Mouse (Mus musculus) cerebellum, adult 2 months (tissue): ENCODE results near the gene Plcg2. TPM values are rescaled to one million over a fixed set of nuclear protein-coding genes. Genes with fewer than 3 reads are reported as not detected.

Experiments
- DNase-seq, 2 experiments: peaks; one replicate each; pipeline ENCODE4 v3.0.0; 2021
- H3K27ac ChIP-seq: fragments of 200-500 bp; 2 replicates; pipeline ENCODE4 v1.5.1; 2012; ENCODE audit warnings: low read length, control low read depth, inconsistent platforms; ENCODE audit not compliant: insufficient read depth
- H3K27me3 ChIP-seq: fragments of 200-500 bp; 2 replicates; pipeline ENCODE4 v1.6.1; 2012; ENCODE audit warnings: inconsistent platforms, mild to moderate bottlenecking, low read length, moderate library complexity; ENCODE audit not compliant: control insufficient read depth, insufficient read depth
- H3K4me1 ChIP-seq: fragments of 200-500 bp; 2 replicates; pipeline ENCODE4 v1.6.1; 2011; ENCODE audit warnings: low read length; ENCODE audit not compliant: control insufficient read depth, insufficient read depth
- H3K4me3 ChIP-seq: fragments of 200-500 bp; replicated peaks from 2 replicates; pipeline ENCODE3; 2011; ENCODE audit warnings: mild to moderate bottlenecking, low read depth, low read length, control low read depth; ENCODE audit not compliant: insufficient read depth
- CTCF ChIP-seq: fragments of 200-500 bp; IDR thresholded peaks from 2 replicates; pipeline ENCODE4 v1.5.1; 2011; ENCODE audit warnings: low read depth, mild to moderate bottlenecking, control low read depth, low read length, moderate library complexity, borderline replicate concordance; ENCODE audit not compliant: insufficient read depth
- POLR2A ChIP-seq: fragments of 200-500 bp; IDR thresholded peaks from 2 replicates; pipeline ENCODE4 v1.6.1; 2011; ENCODE audit warnings: low read length, control low read depth, borderline replicate concordance; ENCODE audit not compliant: insufficient read depth
- WGBS: fragments of 180-500 bp; shearing (Covaris S2); methylation state at CpG from one replicate; pipeline ENCODE4 v1.1.7; 2018; 5-methylcytosine and 5-hydroxymethylcytosine counted together
- polyA plus RNA-seq: library from polyadenylated mRNA; depleted of rRNA; stranded (reverse); fragments of >200 nt; gene quantifications from 2 replicates; pipeline ENCODE4 v1.2.3, GENCODE M21; 2012

The Plcg2 gene
- polyA plus RNA-seq, 1 experiment: 2.4 TPM

DNA sequence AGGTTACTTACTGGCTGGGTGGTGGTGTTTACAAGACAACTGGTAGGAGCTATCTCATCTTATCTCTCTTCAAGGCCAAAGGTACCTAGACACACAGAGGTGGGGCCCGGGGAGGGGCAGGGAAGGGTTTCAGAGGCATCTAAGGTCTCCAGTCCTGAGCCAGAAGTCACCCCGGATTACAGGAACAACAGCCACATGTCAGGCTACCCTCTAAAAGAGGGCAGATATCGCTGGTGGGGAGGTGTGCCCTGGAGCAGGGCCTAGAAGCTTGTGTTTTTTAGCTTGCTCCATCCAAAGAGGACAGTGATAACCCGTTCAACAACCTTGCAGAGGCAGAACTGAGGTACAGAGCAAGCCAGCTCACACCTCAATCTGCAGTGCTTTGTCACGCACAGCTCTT, 148.3 kb downstream of the Plcg2 start:
- no peak for DNase-seq
- Histone ChIP-seq H3K27me3 (no peaks in the 10 kb centered on the region), H3K4me1 (no peaks in the 10 kb centered on the region), H3K4me3 (no peak overlapping the region), H3K27ac (no peak overlapping the region)
- 70% methylated on average over 5 of the region's 5 CpGs for WGBS
- TF ChIP-seq POLR2A (no peak), CTCF (no peak)

DNA sequence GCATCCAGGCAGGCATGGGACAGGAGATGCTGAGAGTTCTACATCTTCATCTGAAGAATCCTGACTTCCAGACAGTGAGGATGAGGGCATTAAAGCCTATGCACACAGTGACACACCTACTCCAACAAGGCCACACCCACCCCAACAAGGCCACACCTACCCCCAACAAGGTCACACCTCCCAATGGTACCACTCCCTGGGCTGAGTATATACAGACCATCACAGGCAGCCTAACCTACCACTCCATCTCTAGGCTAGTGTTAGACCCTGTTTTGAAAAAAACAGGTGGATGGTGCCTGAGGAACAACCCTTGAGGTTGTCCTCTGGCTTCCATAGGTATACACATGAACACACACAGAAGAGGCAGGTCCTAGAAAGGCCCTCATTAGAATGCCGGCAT, 154.2 kb downstream of the Plcg2 start:
- Histone ChIP-seq H3K27me3 (no peaks in the 10 kb centered on the region), H3K4me3 (no peak overlapping the region), H3K4me1 (no peaks in the 10 kb centered on the region), H3K27ac (no peak overlapping the region)
- 98% methylated on average over 1 of the region's 1 CpGs for WGBS
- no peak for TF ChIP-seq POLR2A
- no peak for TF ChIP-seq CTCF
- DNase-seq: no peak

DNA sequence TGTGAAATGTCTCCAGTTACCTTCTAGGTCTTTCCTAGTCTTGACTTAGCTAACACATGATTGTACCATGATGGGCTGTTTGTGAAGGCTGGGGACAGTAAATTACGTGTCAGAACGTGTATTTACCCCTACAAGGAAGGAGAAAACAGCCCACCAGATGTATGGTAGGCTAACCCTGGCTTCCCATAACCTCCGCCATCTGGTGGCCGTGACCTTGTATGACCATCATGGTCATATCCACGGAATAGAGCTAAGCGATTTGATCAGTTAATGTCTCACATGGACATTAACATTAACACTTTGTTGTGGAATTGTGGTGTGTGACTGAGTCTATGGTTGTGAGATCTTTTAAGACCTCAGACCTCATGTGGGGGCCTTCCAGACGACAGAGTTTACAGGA, 160.9 kb downstream of the Plcg2 start:
- TF ChIP-seq POLR2A (no peak), CTCF (no peak)
- DNase-seq: no peak
- WGBS: 73% methylated on average over 7 of the region's 7 CpGs
- no peaks in the 10 kb centered on the region for H3K4me1 ChIP-seq
- no peak overlapping the region for H3K4me3 ChIP-seq
- no peak overlapping the region for H3K27ac ChIP-seq
- H3K27me3 ChIP-seq: no peaks in the 10 kb centered on the region

DNA sequence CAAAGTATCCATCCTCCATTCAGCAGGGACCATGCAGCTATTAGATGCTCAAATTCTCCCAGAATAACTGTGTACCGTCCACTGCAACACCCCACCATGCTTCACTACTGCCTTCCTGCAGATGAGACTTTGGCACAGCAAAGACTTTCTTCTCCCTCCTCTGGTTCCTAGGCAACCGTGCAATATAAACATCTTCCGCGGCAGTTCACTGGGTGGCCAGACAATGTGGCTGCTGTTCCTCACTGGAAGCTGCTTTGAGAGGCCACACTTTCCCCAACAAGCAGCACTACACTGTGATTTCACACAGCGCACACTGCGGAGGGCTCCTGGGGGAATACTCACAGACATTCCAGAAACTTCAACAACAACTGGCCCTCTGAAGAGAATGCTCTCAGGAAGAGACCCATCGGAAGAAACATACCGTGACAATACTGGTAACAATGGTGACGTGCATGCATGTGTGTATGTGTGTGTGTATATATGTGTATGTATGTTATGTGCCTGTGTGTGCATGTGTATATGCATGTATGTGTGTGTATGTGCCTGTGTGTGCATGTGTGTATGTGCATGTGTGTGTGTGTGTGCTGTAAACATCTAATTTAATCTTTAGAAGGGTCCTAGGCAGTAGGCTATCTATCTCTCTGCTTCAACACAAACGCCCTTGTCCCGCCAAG, 162.4 kb downstream of the Plcg2 start:
- H3K4me1 ChIP-seq: no peaks in the 10 kb centered on the region
- H3K27ac ChIP-seq: no peak overlapping the region
- 19% methylated on average over 11 of the region's 11 CpGs for WGBS
- H3K4me3 ChIP-seq: no peak overlapping the region
- H3K27me3 ChIP-seq: no peaks in the 10 kb centered on the region
- TF ChIP-seq POLR2A (no peak), CTCF (no peak)
- no peak for DNase-seq

DNA sequence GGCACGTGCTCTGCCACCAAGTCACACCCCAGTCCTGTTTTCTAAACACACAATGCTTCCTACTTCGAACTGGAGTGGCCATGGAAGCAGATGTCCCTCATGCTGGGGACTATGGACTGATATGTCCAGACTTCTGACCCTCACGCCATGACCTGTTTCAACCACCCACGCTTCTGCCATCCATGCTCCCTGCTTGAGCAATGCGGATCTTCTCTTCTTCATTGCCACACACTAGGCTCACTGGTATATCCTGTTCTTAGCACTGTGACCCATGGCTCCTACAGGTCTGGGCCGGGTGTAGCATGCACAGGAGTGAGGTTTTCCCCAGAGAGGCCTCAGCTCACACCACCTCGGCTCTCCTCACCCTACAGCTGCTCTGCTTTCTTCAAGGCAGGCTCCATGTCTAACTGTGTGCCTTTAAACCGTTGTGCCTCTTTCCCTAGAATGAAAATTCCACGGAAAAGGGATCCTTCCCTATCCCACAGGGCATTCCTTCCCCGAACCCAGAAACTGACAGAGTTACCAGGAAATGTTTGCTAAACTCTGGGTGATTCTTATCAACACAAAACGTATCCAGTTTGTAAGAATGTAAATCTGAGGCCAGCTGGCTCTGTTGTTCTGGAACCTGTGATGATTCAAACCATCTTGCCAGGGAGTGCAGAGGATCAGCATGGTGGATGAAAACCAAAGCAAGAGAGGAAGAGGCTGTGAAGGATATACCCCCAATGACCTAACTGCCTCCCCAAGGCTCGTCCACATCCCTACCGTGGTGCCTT, 169.4 kb downstream of the Plcg2 start:
- H3K27ac ChIP-seq: no peak overlapping the region
- no peak overlapping the region for H3K4me3 ChIP-seq
- DNase-seq: no peak
- no peaks in the 10 kb centered on the region for H3K4me1 ChIP-seq
- no peaks in the 10 kb centered on the region for H3K27me3 ChIP-seq
- TF ChIP-seq CTCF: no peak
- no peak for TF ChIP-seq POLR2A
- WGBS: 79% methylated on average over 13 of the region's 13 CpGs

DNA sequence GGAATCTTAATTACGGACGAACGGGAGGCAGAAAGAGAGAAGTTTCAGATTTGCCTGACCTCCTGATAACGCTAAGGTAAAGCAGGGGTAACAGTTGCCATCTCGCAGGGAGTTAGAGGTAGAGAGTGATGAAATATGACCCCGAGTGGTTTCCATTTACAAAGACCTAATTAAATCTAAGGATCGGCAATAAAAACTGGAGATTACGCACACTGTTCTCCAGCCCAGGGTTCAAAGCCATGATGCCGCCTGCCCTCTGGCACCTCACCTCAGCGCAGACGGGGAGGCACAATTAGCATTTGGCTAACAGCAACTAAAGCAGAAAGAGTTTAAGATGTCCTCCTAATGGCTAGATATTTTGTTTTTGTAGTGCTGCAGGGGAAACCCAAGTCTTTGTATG, 172.4 kb downstream of the Plcg2 start:
- no peak for TF ChIP-seq CTCF
- TF ChIP-seq POLR2A: no peak
- DNase-seq: no peak
- no peaks in the 10 kb centered on the region for H3K27me3 ChIP-seq
- H3K27ac ChIP-seq: no peak overlapping the region
- WGBS: 64% methylated on average over 11 of the region's 11 CpGs
- no peak overlapping the region for H3K4me3 ChIP-seq
- no peaks in the 10 kb centered on the region for H3K4me1 ChIP-seq

DNA sequence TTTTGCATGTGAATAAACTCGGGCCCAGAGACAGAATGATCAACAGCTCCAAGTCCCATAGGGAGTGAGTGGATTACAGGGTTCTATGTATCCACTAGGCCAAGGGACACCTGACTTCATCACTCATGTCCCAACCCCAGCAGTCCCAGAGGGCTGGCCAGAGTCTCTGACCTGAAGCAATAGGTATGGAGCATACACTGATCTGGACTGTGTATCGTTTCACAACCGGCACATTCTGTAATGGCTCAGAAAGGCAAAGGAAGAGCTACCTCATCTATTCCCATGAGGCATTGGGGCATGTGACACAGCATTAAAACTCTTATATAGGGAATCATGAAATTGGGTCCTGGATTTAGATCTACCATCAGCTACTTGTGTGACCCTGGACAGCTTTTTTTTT, 174.5 kb downstream of the Plcg2 start:
- H3K27me3 ChIP-seq: no peaks in the 10 kb centered on the region
- H3K4me1 ChIP-seq: no peaks in the 10 kb centered on the region
- DNase-seq: no peak
- H3K4me3 ChIP-seq: no peak overlapping the region
- WGBS: 80% methylated on average over 3 of the region's 3 CpGs
- TF ChIP-seq CTCF: no peak
- no peak for TF ChIP-seq POLR2A
- H3K27ac ChIP-seq: no peak overlapping the region

DNA sequence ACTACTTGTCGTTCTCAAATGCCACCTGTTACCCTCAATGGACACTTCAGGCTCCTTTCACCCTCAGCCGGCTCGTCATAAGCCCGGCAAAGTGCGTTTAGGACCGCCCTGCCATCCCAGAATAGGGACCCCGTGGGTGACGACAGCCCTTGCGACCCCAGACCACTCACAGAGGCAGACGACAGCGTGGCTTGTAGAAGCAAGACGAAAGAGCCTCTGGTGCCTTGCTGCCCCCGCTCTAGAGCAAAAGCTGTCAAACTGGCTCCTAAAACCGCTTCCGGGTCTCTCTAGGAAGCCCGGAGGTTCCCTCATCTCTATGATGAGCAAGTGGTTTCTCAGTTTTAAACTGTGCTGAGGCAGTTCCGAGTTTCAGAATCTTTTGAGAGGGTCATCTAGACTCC, 175.3 kb downstream of the Plcg2 start, which contains the start of gene Sdr42e1:
Gene Sdr42e1, minus strand, starts transcription at position 260 of the 401 bp plus-strand sequence.
- Histone ChIP-seq H3K27me3 (no peaks in the 10 kb centered on the region), H3K27ac (no peak within 1 kb of the TSS), H3K4me1 (no peaks in the 10 kb centered on the region), H3K4me3 (peak within 1 kb of the TSS; percentile 47)
- TF ChIP-seq POLR2A: no peak
- 19% methylated on average over 17 of the region's 17 CpGs for whole genome bisulfite sequencing
- peak in 1 of 2 experiments; percentile 14 for DNase-seq
